Mouse (Mus musculus) lung, embryonic 14.5 days (tissue): Measurements from ENCODE around the gene Spata7. TPM values are rescaled to one million over a fixed set of nuclear protein-coding genes. Genes with fewer than 3 reads are reported as not detected.

Experiments
- ATAC-seq: fragments of 200-750 bp; cut with Nextera tagmentation; 2 replicates; pipeline ENCODE4 v1.8.0; 2017; ENCODE audit warnings: mild to moderate bottlenecking, moderate TSS enrichment, moderate library complexity; ENCODE audit not compliant: insufficient read depth
- DNase-seq: peaks from one replicate; pipeline ENCODE4 v3.0.0-alpha.2; 2015
- H3K27ac ChIP-seq: fragments of 300-500 bp; sonication (generic); 2 replicates; pipeline ENCODE4 v1.5.1; 2014; ENCODE audit warnings: low read depth, mild to moderate bottlenecking, moderate library complexity
- H3K27me3 ChIP-seq: fragments of 300-500 bp; sonication (generic); 2 replicates; pipeline ENCODE4 v1.6.1; 2014; ENCODE audit warnings: low read length, control low read depth; ENCODE audit not compliant: insufficient read depth
- H3K36me3 ChIP-seq: fragments of 300-500 bp; sonication (generic); 2 replicates; pipeline ENCODE4 v1.6.1; 2014; ENCODE audit warnings: control low read depth; ENCODE audit not compliant: insufficient read depth
- H3K4me1 ChIP-seq: fragments of 300-500 bp; sonication (generic); 2 replicates; pipeline ENCODE4 v1.6.1; 2014; ENCODE audit warnings: antibody characterized with exemption, control low read depth; ENCODE audit not compliant: insufficient read depth
- H3K4me2 ChIP-seq: fragments of 300-500 bp; sonication (generic); 2 replicates; pipeline ENCODE4 v1.6.1; 2014; ENCODE audit warnings: mild to moderate bottlenecking
- H3K4me3 ChIP-seq: fragments of 300-500 bp; sonication (generic); 2 replicates; pipeline ENCODE4 v1.5.1; 2014; ENCODE audit warnings: low read depth, low read length
- H3K9ac ChIP-seq: fragments of 300-500 bp; sonication (generic); 2 replicates; pipeline ENCODE4 v1.6.1; 2014
- H3K9me3 ChIP-seq: fragments of 300-500 bp; sonication (generic); 2 replicates; pipeline ENCODE4 v1.6.1; 2016; ENCODE audit warnings: low read depth, low read length, control low read depth
- CTCF ChIP-seq: IDR thresholded peaks from 2 replicates; pipeline ENCODE4 v1.5.1; 2016; ENCODE audit warnings: antibody characterized with exemption, low read depth
- WGBS: fragments of 180-500 bp; shearing (Covaris S2); extraction: QIAGEN DNeasy Blood & Tissue Kit; methylation state at CpG from one replicate; pipeline ENCODE4 v1.1.7; 2014; 5-methylcytosine and 5-hydroxymethylcytosine counted together
- polyA plus RNA-seq: library from polyadenylated mRNA; unstranded; fragments of >200 nt; fragmentation: Nextera tagmentation; extraction: Ambion mirVana; gene quantifications from 2 replicates; pipeline ENCODE4 v1.2.1, GENCODE M21; 2014

Spata7 gene
- polyA plus RNA-seq, 1 experiment from 2014 or later: 18.5 TPM

DNA sequence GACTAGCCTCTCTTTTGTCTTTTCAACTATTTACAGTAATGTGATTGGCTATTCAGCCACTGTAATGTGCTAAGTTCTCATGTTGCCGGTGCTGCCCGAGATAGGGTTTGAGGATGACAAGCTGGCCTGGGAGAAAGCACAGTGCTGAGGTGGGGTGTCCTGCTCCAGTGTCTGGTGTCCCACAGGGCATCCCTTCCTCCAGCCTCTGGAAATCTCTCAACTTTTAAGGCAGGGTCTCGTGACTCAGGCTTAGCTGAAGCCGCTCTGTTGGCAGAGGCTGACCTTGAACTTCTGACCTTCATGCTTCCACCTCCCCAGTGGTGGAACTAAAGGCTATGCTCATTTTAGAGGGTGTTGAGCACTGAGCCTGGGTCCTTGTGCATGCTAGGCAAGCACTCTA is 42.5 kb downstream of the Spata7 start:
- H3K9me3 ChIP-seq: no peaks in the 10 kb centered on the region
- no peak for TF ChIP-seq CTCF
- no peaks in the 10 kb centered on the region for H3K27me3 ChIP-seq
- H3K4me1 ChIP-seq: 0 out of 2 replicates have a peak, but pooled peaks cover 4% of the 10 kb centered on the region
- 78% methylated on average over 4 of the region's 4 CpGs for WGBS
- no peak overlapping the region for H3K4me3 ChIP-seq
- H3K4me2 ChIP-seq: no peak overlapping the region
- H3K27ac ChIP-seq: no peak overlapping the region
- ATAC-seq (no peak), DNase-seq (no peak)
- H3K36me3 ChIP-seq: 0 out of 2 replicates have a peak, but pooled peaks cover 7% of the 10 kb centered on the region
- no peak overlapping the region for H3K9ac ChIP-seq

DNA sequence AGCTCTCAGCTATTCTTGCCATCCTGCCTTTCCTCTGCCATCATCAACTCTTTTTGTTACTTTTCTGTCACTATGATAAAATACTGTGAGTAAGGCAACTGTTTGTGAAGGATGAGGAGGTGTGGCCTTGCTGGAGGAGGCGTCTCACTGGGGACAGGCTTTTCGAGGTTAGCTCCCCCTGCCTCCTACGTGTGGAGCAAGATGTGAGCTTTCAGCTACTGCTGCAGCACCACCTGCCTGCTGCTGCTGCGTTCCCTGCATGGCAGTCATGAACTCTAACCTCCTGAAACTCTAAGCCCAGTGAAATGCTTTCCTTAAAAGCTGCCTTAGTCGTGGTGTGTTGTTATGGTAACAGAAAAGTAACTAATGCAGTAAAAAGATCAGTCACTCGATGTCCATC is 45.9 kb downstream of the Spata7 start:
- TF ChIP-seq CTCF: no peak
- DNase-seq (no peak), ATAC-seq (no peak)
- no peaks in the 10 kb centered on the region for H3K4me1 ChIP-seq
- no peak overlapping the region for H3K4me3 ChIP-seq
- no peaks in the 10 kb centered on the region for H3K9me3 ChIP-seq
- 59% methylated on average over 6 of the region's 6 CpGs for WGBS
- peaks cover 25% of the 10 kb centered on the region for H3K36me3 ChIP-seq
- H3K9ac ChIP-seq: no peak overlapping the region
- H3K27ac ChIP-seq: no peak overlapping the region
- H3K4me2 ChIP-seq: no peak overlapping the region
- H3K27me3 ChIP-seq: no peaks in the 10 kb centered on the region

DNA sequence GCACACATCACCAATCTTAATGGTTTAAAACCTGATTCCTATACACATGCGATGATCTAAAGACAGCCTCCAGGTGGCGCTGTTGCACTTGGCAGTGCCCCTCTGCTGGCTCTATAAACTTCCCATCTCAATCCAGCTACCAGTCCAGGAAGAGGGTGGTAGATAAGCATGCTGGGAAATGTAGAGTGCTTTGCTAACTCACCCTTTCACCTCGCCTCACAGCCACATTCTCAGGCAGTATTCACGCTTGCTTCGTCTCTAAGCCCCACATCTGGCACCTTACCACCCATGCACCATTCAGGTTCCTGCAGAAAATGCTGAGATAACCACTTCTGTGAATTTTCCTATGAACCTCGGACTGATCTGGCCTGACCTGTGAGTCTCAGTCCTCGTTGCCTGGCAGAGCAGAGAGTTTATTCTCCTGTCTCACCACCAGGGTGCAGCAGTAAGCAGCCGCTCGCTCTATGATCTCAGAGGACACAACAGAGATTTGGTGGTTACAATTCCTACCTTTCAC is 46.7 kb downstream of the Spata7 start:
- Histone ChIP-seq H3K4me2 (peak overlapping the region; percentile 59), H3K4me1 (no peaks in the 10 kb centered on the region), H3K27ac (0 out of 2 replicates have a peak overlapping the region, but pooled peaks have one; percentile 18), H3K36me3 (peaks cover 30% of the 10 kb centered on the region), H3K9me3 (no peaks in the 10 kb centered on the region), H3K9ac (no peak overlapping the region), H3K27me3 (no peaks in the 10 kb centered on the region), H3K4me3 (peak overlapping the region; percentile 25)
- ATAC-seq (peak; percentile 92), DNase-seq (peak; percentile 89)
- TF ChIP-seq CTCF: peak; percentile 78
- WGBS: 10% methylated on average over 9 of the region's 9 CpGs

DNA sequence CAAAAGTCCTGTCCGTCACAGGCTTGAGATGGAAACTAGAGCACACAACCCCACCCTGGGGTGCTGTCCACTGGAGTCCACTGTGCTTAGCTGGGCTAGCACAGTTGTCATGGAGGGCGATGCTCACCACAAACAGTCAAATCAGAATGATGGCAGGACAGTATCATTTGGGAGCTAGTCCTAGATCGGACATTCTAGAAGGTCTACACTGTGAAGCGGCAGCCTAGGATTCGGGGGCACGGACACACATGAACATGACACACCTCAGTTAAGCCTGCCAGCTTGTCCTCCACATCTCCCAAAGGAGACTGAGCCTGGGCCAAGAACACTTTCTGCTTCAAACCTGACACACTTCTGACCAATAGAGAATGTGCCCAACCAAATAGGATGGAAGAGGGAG is 48.9 kb downstream of the Spata7 start:
- no peak for TF ChIP-seq CTCF
- no peak for DNase-seq
- H3K9ac ChIP-seq: no peak overlapping the region
- 90% methylated on average over 6 of the region's 6 CpGs for WGBS
- H3K4me1 ChIP-seq: no peaks in the 10 kb centered on the region
- H3K4me3 ChIP-seq: no peak overlapping the region
- peaks cover 45% of the 10 kb centered on the region for H3K36me3 ChIP-seq
- ATAC-seq: no peak
- H3K4me2 ChIP-seq: no peak overlapping the region
- H3K9me3 ChIP-seq: no peaks in the 10 kb centered on the region
- H3K27ac ChIP-seq: no peak overlapping the region
- H3K27me3 ChIP-seq: no peaks in the 10 kb centered on the region

DNA sequence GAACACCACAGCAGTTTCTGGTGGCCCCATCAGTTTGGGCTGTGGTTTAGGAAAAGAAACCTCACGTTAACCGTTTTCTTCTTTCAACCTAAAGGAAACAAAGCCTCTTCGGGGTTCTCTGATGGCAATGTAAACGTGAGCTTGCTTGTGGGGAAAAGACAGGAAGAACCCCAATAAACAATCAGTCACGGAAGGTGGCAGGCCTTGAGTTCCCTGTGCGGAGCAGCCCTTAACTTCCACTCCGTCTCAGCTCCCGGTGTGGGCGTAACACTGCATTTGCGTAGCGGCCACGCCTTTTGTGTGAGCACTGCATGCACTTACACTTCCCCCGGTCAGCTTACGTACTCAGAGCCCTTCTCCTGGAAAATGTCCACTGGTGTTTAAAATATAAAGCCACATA is 49.4 kb downstream of the Spata7 start:
- no peaks in the 10 kb centered on the region for H3K9me3 ChIP-seq
- peak; percentile 17 for DNase-seq
- 50% methylated on average over 14 of the region's 14 CpGs for WGBS
- no peak overlapping the region for H3K27ac ChIP-seq
- no peak for ATAC-seq
- H3K36me3 ChIP-seq: peaks cover 50% of the 10 kb centered on the region
- no peak overlapping the region for H3K4me2 ChIP-seq
- no peaks in the 10 kb centered on the region for H3K27me3 ChIP-seq
- H3K4me1 ChIP-seq: no peaks in the 10 kb centered on the region
- no peak for TF ChIP-seq CTCF
- no peak overlapping the region for H3K9ac ChIP-seq
- H3K4me3 ChIP-seq: no peak overlapping the region

DNA sequence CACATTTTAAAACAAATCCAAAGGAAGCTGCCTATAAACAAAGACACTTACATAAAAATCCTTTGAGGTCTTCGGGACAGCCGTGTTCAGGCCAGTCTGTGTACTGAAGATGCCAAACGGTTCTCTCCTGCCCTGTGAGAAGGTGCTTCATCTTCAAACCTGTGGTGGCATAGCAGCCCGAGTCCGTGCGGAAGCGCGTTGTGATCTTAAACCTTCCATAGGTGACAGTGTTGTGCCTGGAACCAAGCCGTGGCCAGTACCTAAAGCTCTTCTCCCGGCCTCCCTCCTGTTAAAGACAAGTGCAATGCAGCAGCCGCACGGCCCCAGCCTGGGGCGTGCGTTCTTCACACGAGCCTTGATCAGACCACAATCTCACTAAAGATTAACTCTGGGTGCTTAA is 51.9 kb downstream of the Spata7 start:
- DNase-seq: no peak
- H3K4me3 ChIP-seq: no peak overlapping the region
- no peak overlapping the region for H3K27ac ChIP-seq
- TF ChIP-seq CTCF: no peak
- no peak for ATAC-seq
- no peaks in the 10 kb centered on the region for H3K27me3 ChIP-seq
- peaks cover 52% of the 10 kb centered on the region for H3K36me3 ChIP-seq
- WGBS: 82% methylated on average over 15 of the region's 15 CpGs
- H3K4me1 ChIP-seq: no peaks in the 10 kb centered on the region
- H3K4me2 ChIP-seq: no peak overlapping the region
- no peak overlapping the region for H3K9ac ChIP-seq
- H3K9me3 ChIP-seq: no peaks in the 10 kb centered on the region

DNA sequence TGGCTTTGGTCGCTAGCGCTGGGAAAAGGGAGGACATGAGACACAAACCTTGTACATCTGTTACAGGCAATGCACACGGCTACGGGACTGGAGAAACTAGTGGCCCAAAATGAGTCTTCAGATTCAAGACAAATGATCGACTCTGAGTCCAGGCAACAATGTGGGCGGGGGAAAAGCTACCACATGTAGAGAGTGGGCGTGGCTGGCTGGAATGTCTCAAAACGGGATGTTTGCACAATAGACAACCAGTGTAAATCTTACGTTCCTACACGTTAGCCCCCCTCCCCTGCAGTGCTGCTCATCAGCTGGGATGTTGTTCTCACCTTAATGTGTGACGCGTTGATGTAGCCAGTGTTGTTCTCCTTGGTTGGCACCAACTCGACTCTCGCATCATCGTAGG is 54.2 kb downstream of the Spata7 start:
- Histone ChIP-seq H3K27me3 (no peaks in the 10 kb centered on the region), H3K4me2 (no peak overlapping the region), H3K4me1 (no peaks in the 10 kb centered on the region), H3K4me3 (no peak overlapping the region), H3K9me3 (no peaks in the 10 kb centered on the region), H3K9ac (no peak overlapping the region), H3K27ac (no peak overlapping the region), H3K36me3 (peaks cover 55% of the 10 kb centered on the region)
- no peak for DNase-seq
- no peak for ATAC-seq
- no peak for TF ChIP-seq CTCF
- WGBS: 79% methylated on average over 15 of the region's 15 CpGs
